Mouse (Mus musculus) midbrain, embryonic 15.5 days (tissue): ENCODE measurements around the gene Pigf. TPM values are rescaled to one million over a fixed set of nuclear protein-coding genes. Genes with fewer than 3 reads are reported as not detected.

ENCODE experiments used
- ATAC-seq: fragments of 200-750 bp; cut with Nextera tagmentation; replicated peaks from 2 replicates; pipeline ENCODE4 v1.8.0; 2017; ENCODE audit warnings: moderate TSS enrichment
- H3K27ac ChIP-seq: fragments of 300-500 bp; sonication (generic); 2 replicates; pipeline ENCODE4 v1.5.1; 2015; ENCODE audit warnings: mild to moderate bottlenecking, inconsistent platforms
- H3K27me3 ChIP-seq: fragments of 300-500 bp; sonication (generic); replicated peaks from 2 replicates; pipeline ENCODE4 v1.6.1; 2015; ENCODE audit warnings: inconsistent platforms
- H3K36me3 ChIP-seq: fragments of 300-500 bp; sonication (generic); replicated peaks from 2 replicates; pipeline ENCODE4 v1.6.1; 2015; ENCODE audit warnings: inconsistent platforms
- H3K4me1 ChIP-seq: fragments of 300-500 bp; sonication (generic); 2 replicates; pipeline ENCODE4 v1.6.1; 2015; ENCODE audit warnings: inconsistent platforms
- H3K4me2 ChIP-seq: fragments of 300-500 bp; sonication (generic); 2 replicates; pipeline ENCODE4 v1.6.1; 2015; ENCODE audit warnings: inconsistent platforms, mild to moderate bottlenecking, moderate library complexity
- H3K4me3 ChIP-seq: fragments of 300-500 bp; sonication (generic); 2 replicates; pipeline ENCODE4 v1.5.1; 2015; ENCODE audit warnings: mild to moderate bottlenecking, inconsistent platforms
- H3K9ac ChIP-seq: fragments of 300-500 bp; sonication (generic); 2 replicates; pipeline ENCODE4 v1.6.1; 2015; ENCODE audit warnings: mild to moderate bottlenecking, inconsistent platforms
- H3K9me3 ChIP-seq: fragments of 300-500 bp; sonication (generic); 2 replicates; pipeline ENCODE4 v1.6.1; 2016; ENCODE audit warnings: inconsistent platforms
- WGBS: fragments of 180-500 bp; shearing (Covaris S2); methylation state at CpG from one replicate; pipeline ENCODE4 v1.1.7; 2015; ENCODE audit warnings: mixed read lengths; 5-methylcytosine and 5-hydroxymethylcytosine counted together
- polyA plus RNA-seq: library from polyadenylated mRNA; unstranded; fragments of >200 nt; fragmentation: Nextera tagmentation; extraction: Ambion mirVana; gene quantifications from 2 replicates; pipeline ENCODE4 v1.2.1, GENCODE M21; 2015

Pigf gene
- polyA plus RNA-seq, 1 experiment from 2014 or later: 29.0 TPM

- no peak for ATAC-seq
- no peaks in the 10 kb centered on the region for H3K4me1 ChIP-seq
- no peak overlapping the region for H3K4me2 ChIP-seq
- no peaks in the 10 kb centered on the region for H3K36me3 ChIP-seq
- H3K27ac ChIP-seq: no peak overlapping the region
- WGBS: 93% methylated on average over 2 of the region's 2 CpGs
- H3K4me3 ChIP-seq: no peak overlapping the region
- H3K9ac ChIP-seq: no peak overlapping the region
- H3K9me3 ChIP-seq: no peaks in the 10 kb centered on the region
- no peaks in the 10 kb centered on the region for H3K27me3 ChIP-seq
Measured at GRCm38 (mm10) chr17:86973097-86973496, 52.1 kb downstream of the Pigf start.

- Histone ChIP-seq H3K4me3 (no peak overlapping the region), H3K27me3 (no peaks in the 10 kb centered on the region), H3K9me3 (no peaks in the 10 kb centered on the region), H3K4me1 (no peaks in the 10 kb centered on the region), H3K36me3 (no peaks in the 10 kb centered on the region), H3K27ac (no peak overlapping the region), H3K9ac (no peak overlapping the region), H3K4me2 (no peak overlapping the region)
- ATAC-seq: no peak
- WGBS: 94% methylated on average over 7 of the region's 7 CpGs
Measured at GRCm38 (mm10) chr17:86971860-86972259, 53.3 kb downstream of the Pigf start.

- no peak overlapping the region for H3K9ac ChIP-seq
- H3K4me3 ChIP-seq: no peak overlapping the region
- H3K4me2 ChIP-seq: no peak overlapping the region
- H3K4me1 ChIP-seq: 0 out of 2 replicates have a peak, but pooled peaks cover under 1% of the 10 kb centered on the region
- H3K36me3 ChIP-seq: no peaks in the 10 kb centered on the region
- no peaks in the 10 kb centered on the region for H3K27me3 ChIP-seq
- 79% methylated on average over 5 of the region's 5 CpGs for WGBS
- H3K27ac ChIP-seq: no peak overlapping the region
- ATAC-seq: no peak
- H3K9me3 ChIP-seq: no peaks in the 10 kb centered on the region
Measured at GRCm38 (mm10) chr17:86971036-86971435, 54.2 kb downstream of the Pigf start.

GRCm38 (mm10) chr17:86970026-86970750 lies 55.0 kb downstream of the Pigf start:
- H3K4me2 ChIP-seq: no peak overlapping the region
- H3K27ac ChIP-seq: no peak overlapping the region
- no peak overlapping the region for H3K9ac ChIP-seq
- H3K27me3 ChIP-seq: no peaks in the 10 kb centered on the region
- peaks cover 7% of the 10 kb centered on the region for H3K4me1 ChIP-seq
- H3K36me3 ChIP-seq: no peaks in the 10 kb centered on the region
- 94% methylated on average over 15 of the region's 15 CpGs for WGBS
- H3K4me3 ChIP-seq: no peak overlapping the region
- ATAC-seq: no peak
- H3K9me3 ChIP-seq: no peaks in the 10 kb centered on the region

- Histone ChIP-seq H3K4me1 (peaks cover 13% of the 10 kb centered on the region), H3K4me3 (no peak overlapping the region)
- 57% methylated on average over 5 of the region's 5 CpGs for WGBS
Measured at GRCm38 (mm10) chr17:86969582-86969981, 55.6 kb downstream of the Pigf start.

GRCm38 (mm10) chr17:86968581-86968980 lies 56.6 kb downstream of the Pigf start:
- Histone ChIP-seq H3K4me1 (peaks cover 23% of the 10 kb centered on the region), H3K27ac (no peak overlapping the region), H3K27me3 (no peaks in the 10 kb centered on the region), H3K4me2 (no peak overlapping the region), H3K36me3 (no peaks in the 10 kb centered on the region), H3K4me3 (no peak overlapping the region), H3K9ac (no peak overlapping the region), H3K9me3 (no peaks in the 10 kb centered on the region)
- 94% methylated on average over 5 of the region's 5 CpGs for WGBS
- no peak for ATAC-seq

More at GRCm38 (mm10) chr17:86969582-86969981, 55.6 kb downstream of the Pigf start:
- H3K27ac ChIP-seq: no peak overlapping the region
- no peak for ATAC-seq
- no peak overlapping the region for H3K9ac ChIP-seq
- H3K36me3 ChIP-seq: no peaks in the 10 kb centered on the region
- no peaks in the 10 kb centered on the region for H3K9me3 ChIP-seq
- H3K27me3 ChIP-seq: no peaks in the 10 kb centered on the region
- H3K4me2 ChIP-seq: no peak overlapping the region

- H3K4me2 ChIP-seq: no peak overlapping the region
- no peaks in the 10 kb centered on the region for H3K9me3 ChIP-seq
- no peaks in the 10 kb centered on the region for H3K27me3 ChIP-seq
- ATAC-seq: no peak
- H3K4me1 ChIP-seq: peaks cover 24% of the 10 kb centered on the region
- H3K9ac ChIP-seq: no peak overlapping the region
- no peaks in the 10 kb centered on the region for H3K36me3 ChIP-seq
- 84% methylated on average over 10 of the region's 10 CpGs for WGBS
- H3K4me3 ChIP-seq: no peak overlapping the region
- H3K27ac ChIP-seq: no peak overlapping the region
Measured at GRCm38 (mm10) chr17:86967536-86968525, 57.4 kb downstream of the Pigf start.

- H3K4me1 ChIP-seq: peaks cover 27% of the 10 kb centered on the region
- WGBS: 93% methylated on average over 12 of the region's 12 CpGs
- no peak overlapping the region for H3K9ac ChIP-seq
- no peak for ATAC-seq
- no peak overlapping the region for H3K4me3 ChIP-seq
- H3K9me3 ChIP-seq: no peaks in the 10 kb centered on the region
- no peak overlapping the region for H3K27ac ChIP-seq
- H3K36me3 ChIP-seq: no peaks in the 10 kb centered on the region
- H3K4me2 ChIP-seq: no peak overlapping the region
- no peaks in the 10 kb centered on the region for H3K27me3 ChIP-seq
Measured at GRCm38 (mm10) chr17:86967048-86967447, 58.2 kb downstream of the Pigf start.

GRCm38 (mm10) chr17:86966040-86966439 lies 59.2 kb downstream of the Pigf start:
- H3K4me2 ChIP-seq: no peak overlapping the region
- no peak for ATAC-seq
- no peaks in the 10 kb centered on the region for H3K9me3 ChIP-seq
- H3K27ac ChIP-seq: no peak overlapping the region
- peaks cover 36% of the 10 kb centered on the region for H3K4me1 ChIP-seq
- 77% methylated on average over 10 of the region's 10 CpGs for WGBS
- no peak overlapping the region for H3K9ac ChIP-seq
- H3K27me3 ChIP-seq: no peaks in the 10 kb centered on the region
- no peaks in the 10 kb centered on the region for H3K36me3 ChIP-seq
- H3K4me3 ChIP-seq: no peak overlapping the region

- WGBS: 84% methylated on average over 8 of the region's 8 CpGs
- peaks cover 36% of the 10 kb centered on the region for H3K4me1 ChIP-seq
- peak overlapping the region; percentile 65 for H3K27ac ChIP-seq
- no peaks in the 10 kb centered on the region for H3K36me3 ChIP-seq
- H3K4me2 ChIP-seq: peak overlapping the region; percentile 77
- ATAC-seq: no peak
- peak overlapping the region; percentile 68 for H3K4me3 ChIP-seq
- peak overlapping the region; percentile 7; the same call in 1 of the 2 replicates for H3K9ac ChIP-seq
- no peaks in the 10 kb centered on the region for H3K27me3 ChIP-seq
- H3K9me3 ChIP-seq: no peaks in the 10 kb centered on the region
Measured at GRCm38 (mm10) chr17:86965121-86965520, 60.1 kb downstream of the Pigf start.

GRCm38 (mm10) chr17:86964502-86964901 lies 60.7 kb downstream of the Pigf start:
- no peaks in the 10 kb centered on the region for H3K36me3 ChIP-seq
- peak; percentile 73 for ATAC-seq
- peak overlapping the region; percentile 68 for H3K4me3 ChIP-seq
- no peaks in the 10 kb centered on the region for H3K27me3 ChIP-seq
- H3K4me2 ChIP-seq: peak overlapping the region; percentile 77
- peak overlapping the region; percentile 65 for H3K27ac ChIP-seq
- H3K4me1 ChIP-seq: peaks cover 36% of the 10 kb centered on the region
- WGBS: under 1% methylated on average over 10 of the region's 10 CpGs
- H3K9me3 ChIP-seq: no peaks in the 10 kb centered on the region
- H3K9ac ChIP-seq: 0 out of 2 replicates have a peak overlapping the region, but pooled peaks have one; percentile 7

- Histone ChIP-seq H3K36me3 (no peaks in the 10 kb centered on the region), H3K27me3 (no peaks in the 10 kb centered on the region), H3K4me2 (peak overlapping the region; percentile 77), H3K9me3 (no peaks in the 10 kb centered on the region), H3K9ac (peak overlapping the region; percentile 82; the same call in 1 of the 2 replicates), H3K4me1 (peaks cover 36% of the 10 kb centered on the region), H3K27ac (peak overlapping the region; percentile 78; the same call in 1 of the 2 replicates), H3K4me3 (peak overlapping the region; percentile 68)
- WGBS: 0% methylated on average over 6 of the region's 6 CpGs
- no peak for ATAC-seq
Measured at GRCm38 (mm10) chr17:86964041-86964440, 61.2 kb downstream of the Pigf start.
